Mouse (Mus musculus) limb, embryonic 12.5 days (tissue): ENCODE results near the gene Trim52. TPM values are rescaled to one million over a fixed set of nuclear protein-coding genes. Genes with fewer than 3 reads are reported as not detected.
"Not testable (repeated sequence)": the region's sequence is repeated elsewhere in the genome, so short reads cannot be mapped to it uniquely, and the experiment has no call there.

Source experiments
- ATAC-seq: fragments of 200-750 bp; cut with Nextera tagmentation; 2 replicates; pipeline ENCODE4 v1.8.0; 2017; ENCODE audit warnings: low read depth, moderate TSS enrichment; ENCODE audit not compliant: insufficient number of reproducible peaks, insufficient read depth, low FRiP score, low TSS enrichment
- H3K27ac ChIP-seq: fragments of 300-500 bp; sonication (generic); 2 replicates; pipeline ENCODE4 v1.5.1; 2016; ENCODE audit warnings: mild to moderate bottlenecking, moderate library complexity
- H3K27me3 ChIP-seq: fragments of 300-500 bp; sonication (generic); 2 replicates; pipeline ENCODE4 v1.6.1; 2016; ENCODE audit warnings: mild to moderate bottlenecking, moderate library complexity
- H3K36me3 ChIP-seq: fragments of 300-500 bp; sonication (generic); 2 replicates; pipeline ENCODE4 v1.6.1; 2016; ENCODE audit warnings: mild to moderate bottlenecking, moderate library complexity
- H3K4me1 ChIP-seq: fragments of 300-500 bp; sonication (generic); replicated peaks from 2 replicates; pipeline ENCODE4 v1.6.1; 2016
- H3K4me2 ChIP-seq: fragments of 300-500 bp; sonication (generic); 2 replicates; pipeline ENCODE4 v1.6.1; 2016; ENCODE audit warnings: mild to moderate bottlenecking, moderate library complexity
- H3K4me3 ChIP-seq: fragments of 300-500 bp; sonication (generic); replicated peaks from 2 replicates; pipeline ENCODE4 v1.5.1; 2016; ENCODE audit warnings: mild to moderate bottlenecking
- H3K9ac ChIP-seq: fragments of 300-500 bp; sonication (generic); replicated peaks from 2 replicates; pipeline ENCODE4 v1.6.1; 2016; ENCODE audit warnings: mild to moderate bottlenecking, moderate library complexity
- H3K9me3 ChIP-seq: fragments of 300-500 bp; sonication (generic); 2 replicates; pipeline ENCODE4 v1.6.1; 2016; ENCODE audit warnings: mild to moderate bottlenecking, moderate library complexity
- WGBS: fragments of 180-500 bp; shearing (Covaris S2); methylation state at CpG from one replicate; pipeline ENCODE4 v1.1.7; 2016; 5-methylcytosine and 5-hydroxymethylcytosine counted together
- polyA plus RNA-seq: library from polyadenylated mRNA; unstranded; fragments of >200 nt; fragmentation: Nextera tagmentation; extraction: Ambion mirVana; gene quantifications from 2 replicates; pipeline ENCODE4 v1.2.1, GENCODE M21; 2016

Trim52 gene
- polyA plus RNA-seq, 1 experiment from 2014 or later, result not detected

DNA sequence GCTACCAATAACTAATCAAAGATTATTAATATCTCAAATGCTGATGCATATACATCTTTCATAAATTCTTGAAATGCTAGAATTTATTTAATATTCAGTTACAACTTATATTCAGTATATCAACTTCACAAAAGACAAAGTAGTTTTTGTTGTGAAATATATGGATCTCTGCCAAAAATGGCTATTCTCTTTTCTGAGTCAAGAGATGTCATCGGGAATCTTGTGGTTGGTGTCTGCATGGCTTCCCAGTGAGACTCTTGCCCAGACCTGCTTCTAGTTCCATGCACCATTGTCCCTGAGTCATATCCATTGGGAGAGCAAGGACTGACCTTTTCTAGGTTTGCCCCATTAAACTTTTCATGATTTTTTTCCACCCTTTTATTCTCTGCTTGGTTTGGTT lies 50.5 kb downstream of the Trim52 start:
- H3K4me3 ChIP-seq, result no peak overlapping the region
- H3K9ac ChIP-seq, result no peak overlapping the region
- WGBS, result 90% methylated on average over 1 of the region's 1 CpGs
- no peak overlapping the region for H3K27ac ChIP-seq
- H3K36me3 ChIP-seq, result no peaks in the 10 kb centered on the region
- no peaks in the 10 kb centered on the region for H3K27me3 ChIP-seq
- no peak overlapping the region for H3K4me2 ChIP-seq
- no peaks in the 10 kb centered on the region for H3K9me3 ChIP-seq
- H3K4me1 ChIP-seq, result no peaks in the 10 kb centered on the region; the same call in 1 of the 2 replicates
- no peak for ATAC-seq

DNA sequence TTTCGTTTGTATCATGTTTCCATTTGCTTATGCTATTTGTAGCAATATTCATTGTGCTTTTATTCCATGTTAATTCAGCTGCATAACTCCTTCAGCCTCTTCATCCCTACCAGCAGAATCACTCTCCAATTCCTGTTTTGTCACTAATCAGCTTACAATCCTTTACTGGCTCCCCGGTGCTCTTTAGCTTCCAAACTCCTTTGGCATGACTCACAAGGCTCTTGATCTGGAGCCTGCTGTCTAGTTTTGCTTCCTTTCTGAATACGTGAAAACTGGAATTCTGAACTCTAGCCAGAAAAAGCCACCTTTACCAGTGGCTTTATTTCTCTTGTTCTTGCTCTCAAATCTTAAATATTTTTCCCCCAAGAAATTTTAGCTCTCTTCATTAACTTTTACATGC lies 56.3 kb downstream of the Trim52 start:
- no peak for ATAC-seq
- WGBS, result 69% methylated on average over 3 of the region's 3 CpGs

DNA sequence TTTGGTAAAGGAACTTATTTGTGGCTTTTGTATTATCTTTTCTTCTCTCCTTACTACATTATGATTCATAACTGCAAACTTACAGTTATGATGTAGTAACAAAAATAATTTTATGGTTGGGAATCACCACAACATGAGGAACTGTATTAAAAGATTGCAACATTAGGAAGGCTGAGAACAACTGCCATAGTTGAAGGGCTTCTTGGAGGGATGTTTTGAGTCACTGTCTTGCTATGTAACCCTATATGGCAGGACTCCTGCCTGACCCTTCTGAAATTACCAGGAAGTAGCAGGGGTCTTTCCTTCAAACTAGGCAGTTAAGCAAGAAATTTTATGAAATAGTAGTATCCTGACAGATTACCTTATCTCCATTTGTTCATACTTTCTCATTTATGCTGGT lies 57.2 kb downstream of the Trim52 start:
- ATAC-seq, result no peak
- no peaks in the 10 kb centered on the region for H3K27me3 ChIP-seq
- H3K27ac ChIP-seq, result no peak overlapping the region
- no peaks in the 10 kb centered on the region for H3K9me3 ChIP-seq
- no peak overlapping the region for H3K9ac ChIP-seq
- H3K4me3 ChIP-seq, result no peak overlapping the region
- H3K4me2 ChIP-seq, result no peak overlapping the region
- no peaks in the 10 kb centered on the region for H3K4me1 ChIP-seq
- H3K36me3 ChIP-seq, result no peaks in the 10 kb centered on the region

More for the DNA sequence above, 56.3 kb downstream of the Trim52 start:
- no peak overlapping the region for H3K27ac ChIP-seq
- no peaks in the 10 kb centered on the region for H3K4me1 ChIP-seq
- no peak overlapping the region for H3K4me2 ChIP-seq
- no peak overlapping the region for H3K9ac ChIP-seq
- no peaks in the 10 kb centered on the region for H3K27me3 ChIP-seq
- no peaks in the 10 kb centered on the region for H3K36me3 ChIP-seq
- no peaks in the 10 kb centered on the region for H3K9me3 ChIP-seq
- no peak overlapping the region for H3K4me3 ChIP-seq

GRCm38 (mm10) chr14:106163933-106164332 lies 57.9 kb downstream of the Trim52 start:
- H3K27me3 ChIP-seq, H3K27ac ChIP-seq, ATAC-seq, H3K4me3 ChIP-seq, H3K4me2 ChIP-seq, H3K36me3 ChIP-seq, H3K9ac ChIP-seq, H3K9me3 ChIP-seq, H3K4me1 ChIP-seq: not testable (repeated sequence)

- no peak overlapping the region for H3K4me3 ChIP-seq
- no peaks in the 10 kb centered on the region for H3K4me1 ChIP-seq
- H3K9ac ChIP-seq, result no peak overlapping the region
- WGBS, result 82% methylated on average over 5 of the region's 5 CpGs
- ATAC-seq, result no peak
- H3K9me3 ChIP-seq, result no peaks in the 10 kb centered on the region
- no peaks in the 10 kb centered on the region for H3K27me3 ChIP-seq
- no peaks in the 10 kb centered on the region for H3K36me3 ChIP-seq
- H3K4me2 ChIP-seq, result no peak overlapping the region
- no peak overlapping the region for H3K27ac ChIP-seq
Observed at GRCm38 (mm10) chr14:106176879-106177278, 70.9 kb downstream of the Trim52 start.

DNA sequence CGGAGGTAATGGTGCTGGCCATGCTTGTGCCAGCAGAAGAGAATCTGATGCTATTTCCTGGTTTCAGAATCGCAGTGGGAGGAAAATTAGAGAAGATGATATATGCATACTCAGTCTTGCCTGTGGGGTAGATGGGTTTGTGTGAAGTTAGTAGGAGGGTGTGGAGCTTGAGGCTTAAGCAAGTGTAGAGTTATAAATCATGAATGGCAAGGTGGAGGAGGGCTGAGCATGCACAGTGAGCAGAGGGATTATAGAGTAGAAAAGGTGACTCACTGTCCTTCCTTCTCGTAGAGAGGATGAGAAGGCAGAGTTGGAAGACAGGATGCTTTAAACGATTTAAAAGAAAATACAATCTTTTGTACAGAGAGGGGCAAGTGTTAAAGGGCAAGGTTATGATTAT lies 72.2 kb downstream of the Trim52 start:
- H3K9ac ChIP-seq, result no peak overlapping the region
- 82% methylated on average over 4 of the region's 4 CpGs for WGBS
- ATAC-seq, result no peak

DNA sequence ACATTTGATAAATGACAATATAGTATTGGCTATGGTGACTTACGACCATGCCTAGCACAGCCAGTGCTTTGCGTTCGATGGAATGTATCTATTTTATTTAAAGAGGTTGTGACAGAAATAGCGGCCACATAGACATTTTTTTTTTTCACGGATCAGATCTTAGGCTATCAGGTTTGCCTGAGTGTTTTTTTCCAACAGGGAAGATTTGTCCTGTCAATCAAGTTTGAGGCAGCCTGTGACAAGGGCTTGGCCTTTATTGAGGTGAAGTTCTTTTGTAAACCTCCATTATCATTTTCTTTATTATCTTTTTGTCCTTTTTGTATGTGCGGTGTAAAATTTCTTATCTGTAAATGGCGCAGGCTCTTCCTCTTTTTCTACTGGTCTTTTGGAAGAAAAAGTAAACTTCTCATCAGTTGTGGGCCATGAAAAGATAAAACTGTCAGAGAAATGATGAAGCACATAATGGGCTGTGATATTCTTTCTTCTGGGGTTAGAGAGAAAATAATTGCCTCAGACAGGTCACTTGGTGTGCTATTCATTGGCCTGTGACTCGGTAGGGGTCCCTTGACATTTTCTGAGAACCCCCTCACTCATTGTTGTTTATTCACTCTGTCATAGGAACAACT lies 73.2 kb downstream of the Trim52 start:
- no peaks in the 10 kb centered on the region for H3K36me3 ChIP-seq
- WGBS, result 69% methylated on average over 8 of the region's 8 CpGs
- H3K9me3 ChIP-seq, result no peaks in the 10 kb centered on the region
- ATAC-seq, result no peak
- no peak overlapping the region for H3K4me3 ChIP-seq
- no peak overlapping the region for H3K9ac ChIP-seq
- H3K4me1 ChIP-seq, result no peaks in the 10 kb centered on the region
- H3K4me2 ChIP-seq, result no peak overlapping the region
- no peaks in the 10 kb centered on the region for H3K27me3 ChIP-seq
- H3K27ac ChIP-seq, result no peak overlapping the region

More for the DNA sequence above, 72.2 kb downstream of the Trim52 start:
- no peak overlapping the region for H3K27ac ChIP-seq
- no peaks in the 10 kb centered on the region for H3K4me1 ChIP-seq
- no peaks in the 10 kb centered on the region for H3K27me3 ChIP-seq
- no peaks in the 10 kb centered on the region for H3K9me3 ChIP-seq
- no peak overlapping the region for H3K4me2 ChIP-seq
- H3K36me3 ChIP-seq, result no peaks in the 10 kb centered on the region
- H3K4me3 ChIP-seq, result no peak overlapping the region

DNA sequence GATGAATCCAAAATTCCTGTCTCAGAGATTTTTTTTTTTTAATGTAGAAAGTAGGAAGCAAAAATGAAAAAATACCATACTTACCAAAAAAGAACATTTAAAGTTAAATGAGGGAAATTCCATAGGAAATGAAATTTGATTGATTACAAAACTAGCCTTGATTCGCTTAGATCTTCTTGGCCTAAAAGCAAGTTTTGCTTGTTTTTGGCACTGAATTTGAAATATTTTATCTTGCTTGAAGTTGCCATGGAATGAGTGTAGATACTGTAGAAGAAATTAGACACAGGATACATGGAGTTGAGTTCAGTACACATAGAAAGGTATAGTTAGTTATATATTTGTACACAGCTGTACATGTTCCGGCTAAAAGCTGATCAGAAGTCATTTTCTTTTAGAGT lies 73.7 kb downstream of the Trim52 start:
- Histone ChIP-seq H3K4me2 (no peak overlapping the region), H3K4me1 (no peaks in the 10 kb centered on the region), H3K4me3 (no peak overlapping the region), H3K27ac (no peak overlapping the region), H3K9ac (no peak overlapping the region), H3K27me3 (no peaks in the 10 kb centered on the region), H3K9me3 (no peaks in the 10 kb centered on the region), H3K36me3 (no peaks in the 10 kb centered on the region)
- ATAC-seq, result no peak
- WGBS, result 97% methylated on average over 2 of the region's 2 CpGs

DNA sequence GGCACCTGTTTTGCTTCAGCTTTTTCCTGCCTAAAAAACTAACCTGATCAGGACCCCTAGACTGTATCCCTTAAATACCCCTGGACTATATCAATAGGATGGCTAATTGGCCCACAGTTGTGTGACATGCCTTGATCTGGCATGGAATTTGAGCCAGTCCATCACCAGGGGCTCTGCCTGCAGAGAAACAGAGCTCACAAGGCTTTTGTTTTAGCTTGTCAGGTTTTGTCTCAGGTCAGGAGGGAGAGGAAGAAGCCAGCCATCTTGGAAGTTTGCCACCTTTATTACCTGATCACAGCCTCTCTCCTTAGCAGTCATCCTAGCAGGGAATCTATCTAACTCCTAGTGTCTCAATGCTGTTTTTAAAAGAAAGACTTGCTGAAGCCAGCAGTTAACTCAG lies 74.6 kb downstream of the Trim52 start:
- no peaks in the 10 kb centered on the region for H3K4me1 ChIP-seq
- H3K9ac ChIP-seq, result no peak overlapping the region
- no peaks in the 10 kb centered on the region for H3K36me3 ChIP-seq
- H3K27ac ChIP-seq, result no peak overlapping the region
- H3K9me3 ChIP-seq, result no peaks in the 10 kb centered on the region
- ATAC-seq, result no peak
- H3K4me3 ChIP-seq, result no peak overlapping the region
- H3K4me2 ChIP-seq, result no peak overlapping the region
- H3K27me3 ChIP-seq, result no peaks in the 10 kb centered on the region

- Histone ChIP-seq H3K27ac (no peak overlapping the region), H3K27me3 (no peaks in the 10 kb centered on the region), H3K4me1 (no peaks in the 10 kb centered on the region), H3K4me2 (no peak overlapping the region), H3K9ac (no peak overlapping the region), H3K4me3 (no peak overlapping the region), H3K36me3 (no peaks in the 10 kb centered on the region), H3K9me3 (no peaks in the 10 kb centered on the region)
- peak; percentile 56; the same call in 1 of the 2 replicates for ATAC-seq
- 77% methylated on average over 3 of the region's 3 CpGs for WGBS
Observed at GRCm38 (mm10) chr14:106183985-106184384, 78.0 kb downstream of the Trim52 start.
